Mouse (Mus musculus): Measurements from ENCODE around the gene Gm11114. TPM values are rescaled to one million over a fixed set of nuclear protein-coding genes. Genes with fewer than 3 reads are reported as not detected.
A peak's percentile ranks its signal among the peaks of the same experiment; 100 is the strongest.

Gene Gm11114
- not detected in 2 replicates for total RNA-seq (2017)

GRCm38 (mm10) chr9:85312473-85312872 lies at the start of gene Gm11114:
Gene Gm11114, plus strand, starts transcription at chr9:85312773.
- ATAC-seq (replicated peaks in 1 of 2; ENCODE audit: insufficient read depth in 1 of 2, low FRiP score in 2 of 2, low TSS enrichment in 1 of 2, low read depth in 1 of 2, poor library complexity in 2 of 2, severe bottlenecking in 2 of 2), result no peak

- ATAC-seq (replicated peaks in 1 of 2; ENCODE audit: insufficient read depth in 1 of 2, low FRiP score in 2 of 2, low TSS enrichment in 1 of 2, low read depth in 1 of 2, poor library complexity in 2 of 2, severe bottlenecking in 2 of 2), result no peak
Observed at GRCm38 (mm10) chr9:85266847-85267246, 45.7 kb upstream of the Gm11114 start.

GRCm38 (mm10) chr9:85274114-85274513 lies 38.5 kb upstream of the Gm11114 start:
- ATAC-seq (replicated peaks in 1 of 2; ENCODE audit: insufficient read depth in 1 of 2, low FRiP score in 2 of 2, low TSS enrichment in 1 of 2, low read depth in 1 of 2, poor library complexity in 2 of 2, severe bottlenecking in 2 of 2), result no peak

GRCm38 (mm10) chr9:85302849-85303248 lies 9.7 kb upstream of the Gm11114 start:
- ATAC-seq (replicated peaks in 1 of 2; ENCODE audit: insufficient read depth in 1 of 2, low FRiP score in 2 of 2, low TSS enrichment in 1 of 2, low read depth in 1 of 2, poor library complexity in 2 of 2, severe bottlenecking in 2 of 2), result no peak

GRCm38 (mm10) chr9:85303378-85303777 lies 9.2 kb upstream of the Gm11114 start:
- ATAC-seq (replicated peaks in 1 of 2; ENCODE audit: insufficient read depth in 1 of 2, low FRiP score in 2 of 2, low TSS enrichment in 1 of 2, low read depth in 1 of 2, poor library complexity in 2 of 2, severe bottlenecking in 2 of 2), result no peak

GRCm38 (mm10) chr9:85316122-85316521 lies 3.5 kb downstream of the Gm11114 start:
- no peak for ATAC-seq (replicated peaks in 1 of 2; ENCODE audit: insufficient read depth in 1 of 2, low FRiP score in 2 of 2, low TSS enrichment in 1 of 2, low read depth in 1 of 2, poor library complexity in 2 of 2, severe bottlenecking in 2 of 2)

- ATAC-seq (replicated peaks in 1 of 2; ENCODE audit: insufficient read depth in 1 of 2, low FRiP score in 2 of 2, low TSS enrichment in 1 of 2, low read depth in 1 of 2, poor library complexity in 2 of 2, severe bottlenecking in 2 of 2), result no peak
Observed at GRCm38 (mm10) chr9:85320167-85320951, 7.8 kb downstream of the Gm11114 start.

GRCm38 (mm10) chr9:85324158-85324875 lies 11.7 kb downstream of the Gm11114 start:
- ATAC-seq (replicated peaks in 1 of 2; ENCODE audit: insufficient read depth in 1 of 2, low FRiP score in 2 of 2, low TSS enrichment in 1 of 2, low read depth in 1 of 2, poor library complexity in 2 of 2, severe bottlenecking in 2 of 2), result no peak

- peak; percentile 30 to 48; a peak in 3 of 4 replicates for ATAC-seq (replicated peaks in 1 of 2; ENCODE audit: insufficient read depth in 1 of 2, low FRiP score in 2 of 2, low TSS enrichment in 1 of 2, low read depth in 1 of 2, poor library complexity in 2 of 2, severe bottlenecking in 2 of 2)
Observed at GRCm38 (mm10) chr9:85325201-85325868, 12.8 kb downstream of the Gm11114 start.

- peak in 1 of 2 experiments; percentile 10; a peak in 1 of 4 replicates for ATAC-seq (replicated peaks in 1 of 2; ENCODE audit: insufficient read depth in 1 of 2, low FRiP score in 2 of 2, low TSS enrichment in 1 of 2, low read depth in 1 of 2, poor library complexity in 2 of 2, severe bottlenecking in 2 of 2)
Observed at GRCm38 (mm10) chr9:85326292-85327241, 14.0 kb downstream of the Gm11114 start.

- peak; percentile 63 to 73 for ATAC-seq (replicated peaks in 1 of 2; ENCODE audit: insufficient read depth in 1 of 2, low FRiP score in 2 of 2, low TSS enrichment in 1 of 2, low read depth in 1 of 2, poor library complexity in 2 of 2, severe bottlenecking in 2 of 2)
Observed at GRCm38 (mm10) chr9:85327242-85328211, 15.0 kb downstream of the Gm11114 start, which contains the start of gene Tent5a. Gene Tent5a, minus strand, starts transcription at chr9:85327348.

- peak; percentile 58 to 64 for ATAC-seq (replicated peaks in 1 of 2; ENCODE audit: insufficient read depth in 1 of 2, low FRiP score in 2 of 2, low TSS enrichment in 1 of 2, low read depth in 1 of 2, poor library complexity in 2 of 2, severe bottlenecking in 2 of 2)
Observed at GRCm38 (mm10) chr9:85328259-85328658, 15.7 kb downstream of the Gm11114 start.

- no peak for ATAC-seq (replicated peaks in 1 of 2; ENCODE audit: insufficient read depth in 1 of 2, low FRiP score in 2 of 2, low TSS enrichment in 1 of 2, low read depth in 1 of 2, poor library complexity in 2 of 2, severe bottlenecking in 2 of 2)
Observed at GRCm38 (mm10) chr9:85331521-85331920, 18.9 kb downstream of the Gm11114 start.

- no peak for ATAC-seq (replicated peaks in 1 of 2; ENCODE audit: insufficient read depth in 1 of 2, low FRiP score in 2 of 2, low TSS enrichment in 1 of 2, low read depth in 1 of 2, poor library complexity in 2 of 2, severe bottlenecking in 2 of 2)
Observed at GRCm38 (mm10) chr9:85336046-85336445, 23.5 kb downstream of the Gm11114 start.

- peak; percentile 68 to 74; a peak in 3 of 4 replicates for ATAC-seq (replicated peaks in 1 of 2; ENCODE audit: insufficient read depth in 1 of 2, low FRiP score in 2 of 2, low TSS enrichment in 1 of 2, low read depth in 1 of 2, poor library complexity in 2 of 2, severe bottlenecking in 2 of 2)
Observed at GRCm38 (mm10) chr9:85340303-85340702, 27.7 kb downstream of the Gm11114 start.
